Mouse (Mus musculus) embryonic facial prominence, embryonic 11.5 days (tissue): ENCODE data around the gene Vegfd. TPM values are rescaled to one million over a fixed set of nuclear protein-coding genes. Genes with fewer than 3 reads are reported as not detected.
A peak's percentile ranks its signal among the peaks of the same experiment; 100 is the strongest.

Source experiments
- ATAC-seq: fragments of 200-750 bp; cut with Nextera tagmentation; replicated peaks from 2 replicates; pipeline ENCODE4 v1.8.0; 2017; ENCODE audit warnings: low read depth; ENCODE audit not compliant: insufficient number of reproducible peaks, low FRiP score, low TSS enrichment
- DNase-seq: peaks from one replicate; pipeline ENCODE4 v3.0.0-alpha.2; 2015; ENCODE audit warnings: low spot score
- H3K27ac ChIP-seq: fragments of 300-500 bp; sonication (generic); replicated peaks from 2 replicates; pipeline ENCODE4 v1.5.1; 2014; ENCODE audit warnings: mild to moderate bottlenecking, low read depth, low read length, control low read depth
- H3K27me3 ChIP-seq: fragments of 300-500 bp; sonication (generic); 2 replicates; pipeline ENCODE4 v1.6.1; 2014; ENCODE audit warnings: mild to moderate bottlenecking, low read length, moderate library complexity, mixed read lengths; ENCODE audit not compliant: control insufficient read depth, insufficient read depth
- H3K36me3 ChIP-seq: fragments of 300-500 bp; sonication (generic); replicated peaks from 2 replicates; pipeline ENCODE4 v1.6.1; 2014; ENCODE audit warnings: low read depth, mild to moderate bottlenecking, low read length, moderate library complexity, mixed read lengths; ENCODE audit not compliant: control insufficient read depth, insufficient read depth
- H3K4me1 ChIP-seq: fragments of 300-500 bp; sonication (generic); 2 replicates; pipeline ENCODE4 v1.6.1; 2014; ENCODE audit warnings: low read length, mixed read lengths; ENCODE audit not compliant: control insufficient read depth, insufficient read depth
- H3K4me2 ChIP-seq: fragments of 300-500 bp; sonication (generic); 2 replicates; pipeline ENCODE4 v1.6.1; 2014; ENCODE audit warnings: low read depth, mild to moderate bottlenecking, control low read depth, low read length, moderate library complexity
- H3K4me3 ChIP-seq: fragments of 300-500 bp; sonication (generic); 2 replicates; pipeline ENCODE4 v1.5.1; 2014; ENCODE audit warnings: low read depth, low read length, control low read depth
- H3K9ac ChIP-seq: fragments of 300-500 bp; sonication (generic); replicated peaks from 2 replicates; pipeline ENCODE4 v1.6.1; 2014; ENCODE audit warnings: mild to moderate bottlenecking, control low read depth, low read length
- H3K9me3 ChIP-seq: fragments of 300-500 bp; sonication (generic); replicated peaks from 2 replicates; pipeline ENCODE4 v1.6.1; 2016; ENCODE audit warnings: mild to moderate bottlenecking, low read length, inconsistent platforms, mixed read lengths; ENCODE audit not compliant: control insufficient read depth
- WGBS: fragments of 180-500 bp; shearing (Covaris S2); extraction: QIAGEN DNeasy Blood & Tissue Kit; methylation state at CpG from one replicate; pipeline ENCODE4 v1.1.7; 2014; 5-methylcytosine and 5-hydroxymethylcytosine counted together
- polyA plus RNA-seq: library from polyadenylated mRNA; unstranded; fragments of >200 nt; fragmentation: Nextera tagmentation; extraction: Ambion mirVana; gene quantifications from 2 replicates; pipeline ENCODE4 v1.2.1, GENCODE M21; 2014

Gene Vegfd
- polyA plus RNA-seq, 1 experiment from 2014 or later, result 4.1 TPM

DNA sequence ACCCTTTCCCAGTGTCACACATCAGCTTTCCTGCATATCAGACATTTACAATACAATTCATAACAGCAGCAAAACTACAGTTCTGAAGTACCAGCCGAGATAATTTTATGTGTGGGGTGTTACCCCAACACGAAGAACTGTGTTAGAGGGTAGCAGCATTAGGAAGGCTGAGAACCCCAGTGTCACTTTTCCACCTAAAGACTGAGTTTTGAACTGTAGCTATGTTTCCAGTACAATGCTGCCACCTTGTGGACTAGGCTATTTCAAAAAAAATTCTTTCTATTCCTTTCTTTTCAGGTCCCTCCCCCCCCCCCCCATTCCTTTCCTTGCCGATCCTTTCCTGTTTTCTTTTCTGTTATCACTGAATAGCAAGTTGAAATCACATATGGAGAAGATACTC is 76.0 kb downstream of the Vegfd start:
- WGBS, result 39% methylated on average over 2 of the region's 3 CpGs
- Histone ChIP-seq H3K27ac (no peak overlapping the region), H3K9ac (no peak overlapping the region), H3K4me2 (no peak overlapping the region), H3K4me1 (no peaks in the 10 kb centered on the region), H3K4me3 (no peak overlapping the region), H3K9me3 (no peaks in the 10 kb centered on the region), H3K36me3 (no peaks in the 10 kb centered on the region), H3K27me3 (no peaks in the 10 kb centered on the region)
- ATAC-seq (no peak), DNase-seq (peak; percentile 71)

Other genes with a start within 250 kb of the Vegfd start
- gene Ace2, start 234.0 kb upstream of the Vegfd start, polyA plus RNA-seq, result 0.21 TPM in 1 of 2 replicates, not detected in the other
- gene Bmx, start 115.2 kb upstream of the Vegfd start, polyA plus RNA-seq, result 0.35 and 0.59 TPM in 2 replicates
- 7.3 and 8.0 TPM in 2 replicates for gene Pir, start 104.0 kb upstream of the Vegfd start, polyA plus RNA-seq
- 16.9 and 17.6 TPM in 2 replicates for gene Piga, start 46.4 kb downstream of the Vegfd start, polyA plus RNA-seq
- gene Asb11, start 63.6 kb downstream of the Vegfd start, polyA plus RNA-seq, result not detected in 2 replicates
- 2.3 and 2.7 TPM in 2 replicates for gene Asb9, start 132.9 kb downstream of the Vegfd start, polyA plus RNA-seq